Mouse (Mus musculus) lung, postnatal 25 days (tissue): ENCODE data around the gene Ccdc186.

Source experiments
- DNase-seq: peaks from one replicate; pipeline ENCODE4 v3.0.0; 2022; ENCODE audit warnings: low spot score

Ccdc186 gene

GRCm38 (mm10) chr19:56821798-56822447 lies at the start of gene Ccdc186:
Gene Ccdc186, minus strand, starts transcription at chr19:56822190.
- DNase-seq = peak; percentile 95

DNA sequence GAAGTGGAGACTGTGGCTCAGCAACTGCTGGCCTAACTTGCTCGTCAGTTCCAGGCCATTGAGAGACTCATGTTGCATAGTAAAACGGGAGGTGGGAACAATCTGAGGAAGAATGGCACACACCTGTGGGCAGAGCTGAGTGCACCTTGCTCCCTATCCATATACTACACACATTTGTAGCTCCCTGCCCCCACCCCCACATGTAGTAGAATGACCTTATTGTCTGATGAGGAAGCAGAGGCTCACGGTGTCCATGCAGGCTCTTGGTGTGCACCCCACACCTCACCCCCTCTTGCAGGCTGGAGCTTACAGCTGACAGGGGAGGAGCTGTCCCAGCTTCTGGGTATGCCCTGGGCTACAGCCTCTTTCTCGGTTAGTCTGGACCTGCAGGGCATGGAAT lies 45.7 kb upstream of the Ccdc186 start:
- DNase-seq = no peak

- no peak for DNase-seq
Measured at GRCm38 (mm10) chr19:56856455-56856854, 34.5 kb upstream of the Ccdc186 start.

DNA sequence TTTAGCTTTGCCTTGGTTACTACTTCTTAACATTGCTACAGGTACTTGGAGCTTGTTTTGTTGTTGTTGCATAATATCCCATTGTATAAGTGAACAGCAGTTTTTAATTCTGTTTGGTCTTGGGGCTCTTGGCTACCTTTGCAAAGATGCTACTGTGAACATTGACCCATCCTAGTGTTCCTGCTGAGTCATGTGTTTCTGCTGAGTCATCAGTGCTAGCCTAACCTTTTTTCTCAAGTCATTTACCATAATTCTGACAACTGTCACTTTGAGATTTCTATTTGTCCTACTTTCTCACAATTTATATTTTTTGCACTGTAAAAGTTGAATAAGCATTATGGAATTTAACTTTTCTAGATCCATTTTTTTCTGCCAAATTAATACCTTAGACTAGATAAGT lies 30.6 kb upstream of the Ccdc186 start:
- DNase-seq = no peak

- no peak for DNase-seq
Measured at GRCm38 (mm10) chr19:56842974-56843373, 21.0 kb upstream of the Ccdc186 start.

- DNase-seq = no peak
Measured at GRCm38 (mm10) chr19:56838942-56839706, 17.1 kb upstream of the Ccdc186 start.

DNA sequence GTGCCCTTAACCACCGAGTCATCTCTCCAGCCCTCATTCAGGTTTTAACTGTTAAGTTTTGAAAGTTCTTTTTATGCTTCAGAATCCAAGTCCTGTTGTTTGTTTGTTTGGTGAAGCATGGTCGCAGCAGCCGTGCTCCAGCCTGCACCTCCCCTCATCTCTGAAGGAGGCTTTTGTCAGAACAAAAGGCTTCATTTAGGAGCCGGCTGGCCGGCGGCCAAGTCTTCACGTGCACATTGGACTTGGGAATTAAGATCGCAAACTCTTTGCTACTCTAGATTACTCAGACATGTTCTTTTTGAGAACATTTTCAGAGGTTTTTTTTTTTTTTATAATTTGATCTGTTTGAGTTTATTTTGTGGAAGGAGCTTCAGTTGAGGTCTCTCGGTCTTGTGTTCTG lies 13.3 kb upstream of the Ccdc186 start:
- DNase-seq = no peak

DNA sequence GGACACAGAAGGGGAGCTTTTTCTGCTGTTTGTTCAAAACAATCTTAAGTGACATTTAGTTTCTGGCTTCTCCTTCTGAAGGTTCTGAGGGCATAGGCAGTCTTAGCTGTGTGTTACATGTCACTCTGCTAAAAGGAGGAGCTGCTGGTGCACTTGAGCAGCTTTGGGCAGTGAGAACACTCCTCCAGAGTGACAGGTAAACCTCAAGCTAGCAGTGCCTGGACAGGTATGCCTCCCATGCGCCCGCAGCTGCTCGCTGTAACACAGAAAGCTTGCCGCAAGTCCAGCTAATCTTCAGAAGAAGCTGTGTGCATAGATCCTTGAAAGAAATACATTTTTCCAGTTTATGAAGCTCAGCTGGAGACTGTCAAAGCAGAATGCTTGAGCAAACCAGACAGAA lies 8.2 kb upstream of the Ccdc186 start:
- no peak for DNase-seq

GRCm38 (mm10) chr19:56829267-56829666 lies 7.3 kb upstream of the Ccdc186 start:
- DNase-seq = peak; percentile 24

- no peak for DNase-seq
Measured at GRCm38 (mm10) chr19:56828305-56828704, 6.3 kb upstream of the Ccdc186 start.

- no peak for DNase-seq
Measured at GRCm38 (mm10) chr19:56826047-56826631, 4.1 kb upstream of the Ccdc186 start, which contains the start of gene Tdrd1. Gene Tdrd1, plus strand, starts transcription at chr19:56826209.

- no peak for DNase-seq
Measured at GRCm38 (mm10) chr19:56822448-56822836, 452 bp upstream of the Ccdc186 start.

GRCm38 (mm10) chr19:56821040-56821797 lies 771 bp downstream of the Ccdc186 start:
- DNase-seq = peak; percentile 7

DNA sequence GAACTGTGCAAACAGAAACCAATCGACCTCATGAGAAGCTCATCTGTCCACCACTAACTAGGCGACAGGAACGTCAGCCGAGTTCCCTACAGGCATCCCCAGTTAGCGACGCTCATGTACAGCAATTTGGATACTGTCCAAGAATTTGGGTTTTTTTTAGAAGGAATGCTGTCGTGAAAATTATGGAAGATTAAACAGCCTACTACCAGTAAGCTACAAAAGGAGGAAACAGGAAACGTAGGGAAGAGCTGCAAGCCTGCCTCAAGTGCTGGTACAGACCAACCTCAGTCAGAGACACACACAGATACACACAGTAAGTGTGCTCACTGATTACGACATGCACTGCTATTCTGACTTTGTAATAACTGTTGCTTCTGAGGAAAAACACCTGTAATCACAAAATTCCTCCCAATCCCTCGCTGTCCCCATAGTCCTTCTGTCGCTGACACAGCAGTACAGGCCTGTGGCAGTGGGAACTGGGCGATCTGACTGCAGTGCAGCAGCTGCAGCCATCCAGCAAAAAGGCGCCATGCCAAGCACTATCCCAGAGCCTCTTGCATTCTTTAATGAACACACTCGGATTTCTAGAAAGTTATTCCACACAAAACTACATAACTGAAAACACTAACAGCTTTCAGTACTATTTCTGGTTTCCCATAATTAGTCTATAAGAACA lies 4.0 kb downstream of the Ccdc186 start:
- peak; percentile 29 for DNase-seq

- no peak for DNase-seq
Measured at GRCm38 (mm10) chr19:56813360-56813759, 8.6 kb downstream of the Ccdc186 start.

DNA sequence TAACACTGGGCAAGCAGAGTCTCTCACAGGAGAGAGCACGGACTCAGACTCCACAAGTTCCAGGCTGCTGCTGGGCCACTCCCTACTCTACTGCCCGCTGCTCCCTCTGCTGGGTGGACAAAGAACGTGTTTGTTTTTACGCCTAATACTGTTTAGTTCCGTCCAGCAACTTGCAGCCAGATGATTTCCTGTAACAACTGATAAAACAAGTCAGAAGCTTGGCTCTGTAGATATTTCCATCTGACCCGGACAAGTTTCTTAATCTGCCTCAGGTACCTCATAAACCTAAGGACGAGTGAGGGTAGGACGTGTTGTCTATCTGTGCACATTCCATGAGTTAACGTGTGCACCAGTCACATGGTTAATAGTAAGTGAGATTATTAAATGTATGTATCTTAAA lies 10.4 kb downstream of the Ccdc186 start:
- peak; percentile 72 for DNase-seq

DNA sequence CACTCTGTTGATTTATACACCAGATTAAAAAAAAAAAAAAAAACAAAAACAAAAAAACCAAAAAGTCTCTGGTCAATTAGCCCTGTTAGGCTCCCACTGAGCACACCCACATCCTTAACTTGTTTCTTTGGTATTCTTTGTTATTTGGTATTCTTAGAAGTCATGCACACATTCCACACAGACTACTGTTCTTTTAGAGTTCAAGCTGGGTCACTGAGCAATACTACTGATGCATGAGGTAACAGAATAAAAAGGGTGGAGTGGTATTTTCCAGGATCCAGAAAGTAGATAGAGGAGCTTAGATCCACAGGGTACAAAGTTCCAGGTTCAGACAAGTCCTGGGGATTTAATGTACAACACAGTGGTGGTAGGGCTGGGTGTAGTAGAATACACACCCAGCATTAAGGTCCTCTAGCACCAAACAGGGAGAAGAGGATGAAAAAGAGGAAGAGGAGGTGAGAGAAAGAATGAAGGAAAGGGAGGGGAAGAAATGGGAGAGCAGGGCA lies 11.3 kb downstream of the Ccdc186 start:
- no peak for DNase-seq

DNA sequence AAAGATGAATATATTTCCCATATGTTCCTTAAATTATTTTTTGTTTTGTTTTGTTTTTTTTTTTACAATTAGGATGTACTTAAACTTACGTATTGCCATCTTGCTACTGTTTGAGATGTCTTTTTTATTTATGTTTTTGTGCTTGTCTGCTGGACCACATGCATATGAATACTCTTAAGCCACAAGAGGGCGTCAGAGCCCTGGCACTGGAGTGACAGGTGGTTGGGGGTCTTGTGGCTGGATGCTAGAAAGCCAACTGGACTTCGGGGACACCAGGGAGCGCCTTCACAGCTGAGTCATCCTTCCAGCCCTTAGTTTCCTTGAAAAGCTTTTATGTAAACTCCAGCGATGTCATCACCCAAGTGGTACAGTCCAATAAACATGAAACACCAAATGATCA lies 13.2 kb downstream of the Ccdc186 start:
- DNase-seq = no peak

DNA sequence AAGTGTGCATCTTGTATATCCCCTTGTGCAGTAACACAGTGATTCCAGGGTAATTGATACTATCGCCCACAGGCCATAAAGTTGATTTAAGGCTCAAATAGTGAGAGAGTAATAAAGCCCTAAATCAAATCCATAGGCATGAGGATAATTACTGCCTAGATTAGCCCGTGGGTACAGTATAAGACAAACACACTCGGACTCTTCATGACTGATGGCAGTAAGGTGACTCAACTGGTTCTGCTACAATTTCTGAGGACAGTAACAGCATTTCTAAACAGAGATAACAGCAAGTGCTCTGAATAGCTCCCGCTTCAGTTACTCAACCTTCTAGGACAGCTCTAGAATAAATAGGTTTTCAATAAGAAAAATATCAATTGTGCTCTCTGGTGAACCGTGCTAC lies 14.9 kb downstream of the Ccdc186 start:
- DNase-seq = no peak

DNA sequence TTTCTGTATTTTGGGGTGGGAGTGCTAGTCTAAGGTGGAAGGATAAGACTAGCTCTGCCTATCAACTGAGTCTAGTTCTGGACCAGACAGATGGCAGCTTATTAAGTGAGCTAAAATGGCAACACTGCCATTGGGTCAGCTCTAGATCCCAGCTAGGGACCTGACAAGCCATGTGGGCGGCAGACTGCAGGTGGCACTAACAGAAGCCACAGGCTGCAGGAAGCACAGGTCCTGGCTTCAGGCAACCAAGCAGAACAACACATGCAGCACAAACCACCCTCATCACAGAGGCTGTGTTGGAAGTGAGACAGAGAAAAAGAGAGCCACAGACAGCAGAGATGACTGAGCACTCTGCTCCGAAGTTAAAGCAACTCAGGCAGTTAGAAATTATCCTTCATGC lies 16.6 kb downstream of the Ccdc186 start:
- no peak for DNase-seq

DNA sequence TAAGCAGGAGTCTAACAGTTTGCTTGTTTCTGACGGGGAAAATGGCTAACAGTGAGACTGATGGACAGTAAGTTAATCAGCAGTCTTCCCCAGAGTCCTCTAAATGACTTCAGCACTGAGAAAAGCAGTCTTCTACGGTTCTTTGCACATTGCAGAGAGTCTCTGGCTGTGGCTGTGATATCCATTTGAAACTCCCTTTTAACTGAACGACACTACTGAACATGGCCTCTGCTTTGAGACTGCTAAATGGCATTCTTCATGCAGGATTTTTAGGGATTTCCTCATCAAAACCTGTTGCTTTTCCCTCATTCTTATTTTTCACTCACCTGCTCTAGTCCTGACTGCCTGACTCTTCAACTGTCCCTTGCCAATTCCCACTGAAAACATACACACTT lies 19.6 kb downstream of the Ccdc186 start:
- no peak for DNase-seq
